Mouse (Mus musculus) lung, embryonic 15.5 days (tissue): ENCODE measurements around the gene Mgat5. TPM values are rescaled to one million over a fixed set of nuclear protein-coding genes. Genes with fewer than 3 reads are reported as not detected.
A peak's percentile ranks its signal among the peaks of the same experiment; 100 is the strongest.

Source experiments
- ATAC-seq: fragments of 200-750 bp; cut with Nextera tagmentation; 2 replicates; pipeline ENCODE4 v1.8.0; 2017; ENCODE audit warnings: moderate number of reproducible peaks, borderline replicate concordance; ENCODE audit not compliant: low FRiP score, low TSS enrichment; ENCODE audit errors: extremely low read depth
- H3K27ac ChIP-seq: fragments of 300-500 bp; sonication (generic); 2 replicates; pipeline ENCODE4 v1.5.1; 2015; ENCODE audit warnings: moderate library complexity, mild to moderate bottlenecking, inconsistent platforms
- H3K27me3 ChIP-seq: fragments of 300-500 bp; sonication (generic); 2 replicates; pipeline ENCODE4 v1.6.1; 2015; ENCODE audit warnings: inconsistent platforms
- H3K36me3 ChIP-seq: fragments of 300-500 bp; sonication (generic); 2 replicates; pipeline ENCODE4 v1.6.1; 2015; ENCODE audit warnings: inconsistent platforms
- H3K4me1 ChIP-seq: fragments of 300-500 bp; sonication (generic); 2 replicates; pipeline ENCODE4 v1.6.1; 2015; ENCODE audit warnings: inconsistent platforms
- H3K4me2 ChIP-seq: fragments of 300-500 bp; sonication (generic); 2 replicates; pipeline ENCODE4 v1.6.1; 2015; ENCODE audit warnings: inconsistent platforms, mild to moderate bottlenecking, moderate library complexity
- H3K4me3 ChIP-seq: fragments of 300-500 bp; sonication (generic); 2 replicates; pipeline ENCODE4 v1.5.1; 2015; ENCODE audit warnings: mild to moderate bottlenecking, inconsistent platforms
- H3K9ac ChIP-seq: fragments of 300-500 bp; sonication (generic); 2 replicates; pipeline ENCODE4 v1.6.1; 2015; ENCODE audit warnings: inconsistent platforms
- H3K9me3 ChIP-seq: fragments of 300-500 bp; sonication (generic); 2 replicates; pipeline ENCODE4 v1.6.1; 2016; ENCODE audit warnings: inconsistent platforms
- WGBS: fragments of 180-500 bp; shearing (Covaris S2); methylation state at CpG from one replicate; pipeline ENCODE4 v1.1.7; 2015; 5-methylcytosine and 5-hydroxymethylcytosine counted together
- polyA plus RNA-seq: library from polyadenylated mRNA; unstranded; fragments of >200 nt; fragmentation: Nextera tagmentation; extraction: Ambion mirVana; gene quantifications from 2 replicates; pipeline ENCODE4 v1.2.1, GENCODE M21; 2015

The Mgat5 gene
- polyA plus RNA-seq, 1 experiment from 2014 or later: 4.1 TPM

- 0 out of 2 replicates have a peak, but pooled peaks have one; percentile 31 for ATAC-seq
- H3K27ac ChIP-seq: no peak overlapping the region
Measured at GRCm38 (mm10) chr1:127299774-127300173, 95.0 kb downstream of the Mgat5 start.

GRCm38 (mm10) chr1:127301038-127301437 is 96.2 kb downstream of the Mgat5 start:
- WGBS: 71% methylated on average over 6 of the region's 6 CpGs
- H3K4me1 ChIP-seq: no peaks in the 10 kb centered on the region
- H3K9ac ChIP-seq: no peak overlapping the region
- ATAC-seq: no peak
- H3K9me3 ChIP-seq: no peaks in the 10 kb centered on the region
- no peak overlapping the region for H3K4me2 ChIP-seq
- no peaks in the 10 kb centered on the region for H3K36me3 ChIP-seq
- no peak overlapping the region for H3K27ac ChIP-seq
- H3K27me3 ChIP-seq: no peaks in the 10 kb centered on the region
- H3K4me3 ChIP-seq: no peak overlapping the region

More at GRCm38 (mm10) chr1:127299774-127300173, 95.0 kb downstream of the Mgat5 start:
- Histone ChIP-seq H3K27me3 (no peaks in the 10 kb centered on the region), H3K4me2 (no peak overlapping the region), H3K9ac (no peak overlapping the region), H3K9me3 (no peaks in the 10 kb centered on the region), H3K4me1 (no peaks in the 10 kb centered on the region), H3K4me3 (no peak overlapping the region), H3K36me3 (no peaks in the 10 kb centered on the region)
- WGBS: 92% methylated on average over 1 of the region's 1 CpGs

DNA sequence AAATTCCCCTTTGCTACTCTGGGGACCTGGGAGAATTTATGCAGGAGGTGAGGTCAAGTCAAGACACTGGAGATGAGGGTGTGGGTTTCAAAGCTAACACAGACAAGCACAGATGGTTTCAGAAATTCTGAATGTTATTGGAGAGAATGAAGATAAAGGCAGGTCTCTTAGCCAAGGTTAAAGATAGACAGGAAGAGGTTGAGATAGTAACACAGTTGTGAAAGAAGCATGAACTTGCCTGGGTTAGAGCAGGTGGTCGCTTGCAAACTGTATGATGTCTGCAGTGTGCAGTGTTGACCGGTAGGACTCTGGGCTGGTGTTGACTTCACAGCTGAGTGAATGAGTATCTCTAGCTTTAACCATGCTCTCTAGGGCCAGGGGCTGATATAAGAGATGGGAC is 97.8 kb downstream of the Mgat5 start:
- no peaks in the 10 kb centered on the region for H3K36me3 ChIP-seq
- 90% methylated on average over 2 of the region's 2 CpGs for WGBS
- H3K9ac ChIP-seq: no peak overlapping the region
- H3K4me1 ChIP-seq: no peaks in the 10 kb centered on the region
- no peak overlapping the region for H3K4me3 ChIP-seq
- ATAC-seq: no peak
- no peaks in the 10 kb centered on the region for H3K9me3 ChIP-seq
- H3K27ac ChIP-seq: no peak overlapping the region
- H3K4me2 ChIP-seq: no peak overlapping the region
- no peaks in the 10 kb centered on the region for H3K27me3 ChIP-seq

GRCm38 (mm10) chr1:127303791-127304190 is 99.0 kb downstream of the Mgat5 start:
- Histone ChIP-seq H3K36me3 (no peaks in the 10 kb centered on the region), H3K9ac (no peak overlapping the region), H3K4me1 (no peaks in the 10 kb centered on the region), H3K9me3 (no peaks in the 10 kb centered on the region), H3K27ac (no peak overlapping the region), H3K27me3 (no peaks in the 10 kb centered on the region), H3K4me2 (no peak overlapping the region), H3K4me3 (no peak overlapping the region)
- 76% methylated on average over 5 of the region's 5 CpGs for WGBS
- no peak for ATAC-seq

DNA sequence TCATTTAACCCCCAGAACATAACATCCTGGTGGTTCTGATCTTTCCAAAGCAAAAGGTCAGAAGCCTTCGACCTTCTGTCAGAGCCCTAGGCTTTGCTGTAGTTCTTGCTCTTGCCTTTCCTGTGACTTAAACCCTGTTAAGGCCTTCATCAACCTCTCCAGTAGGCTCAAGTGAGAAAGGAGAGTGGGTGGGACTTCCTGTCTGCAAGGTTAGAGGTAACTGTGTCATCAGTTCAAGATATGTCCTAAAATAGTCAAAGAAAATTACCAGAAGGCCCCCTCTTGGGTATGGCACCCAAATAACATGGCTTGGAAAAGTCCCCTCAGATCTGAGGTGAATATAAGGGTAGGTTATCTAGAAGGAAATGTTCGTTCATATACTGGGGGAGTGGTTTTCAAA is 99.5 kb downstream of the Mgat5 start:
- 90% methylated on average over 2 of the region's 2 CpGs for WGBS
- ATAC-seq: no peak
- no peak overlapping the region for H3K4me3 ChIP-seq
- no peak overlapping the region for H3K27ac ChIP-seq
- H3K36me3 ChIP-seq: no peaks in the 10 kb centered on the region
- H3K9me3 ChIP-seq: no peaks in the 10 kb centered on the region
- H3K27me3 ChIP-seq: no peaks in the 10 kb centered on the region
- no peak overlapping the region for H3K9ac ChIP-seq
- no peaks in the 10 kb centered on the region for H3K4me1 ChIP-seq
- no peak overlapping the region for H3K4me2 ChIP-seq

- Histone ChIP-seq H3K27ac (no peak overlapping the region), H3K27me3 (no peaks in the 10 kb centered on the region), H3K4me3 (no peak overlapping the region), H3K4me2 (no peak overlapping the region), H3K9ac (no peak overlapping the region), H3K4me1 (no peaks in the 10 kb centered on the region), H3K9me3 (no peaks in the 10 kb centered on the region), H3K36me3 (no peaks in the 10 kb centered on the region)
- 89% methylated on average over 2 of the region's 2 CpGs for WGBS
- no peak for ATAC-seq
Measured at GRCm38 (mm10) chr1:127305582-127305981, 100.8 kb downstream of the Mgat5 start.

DNA sequence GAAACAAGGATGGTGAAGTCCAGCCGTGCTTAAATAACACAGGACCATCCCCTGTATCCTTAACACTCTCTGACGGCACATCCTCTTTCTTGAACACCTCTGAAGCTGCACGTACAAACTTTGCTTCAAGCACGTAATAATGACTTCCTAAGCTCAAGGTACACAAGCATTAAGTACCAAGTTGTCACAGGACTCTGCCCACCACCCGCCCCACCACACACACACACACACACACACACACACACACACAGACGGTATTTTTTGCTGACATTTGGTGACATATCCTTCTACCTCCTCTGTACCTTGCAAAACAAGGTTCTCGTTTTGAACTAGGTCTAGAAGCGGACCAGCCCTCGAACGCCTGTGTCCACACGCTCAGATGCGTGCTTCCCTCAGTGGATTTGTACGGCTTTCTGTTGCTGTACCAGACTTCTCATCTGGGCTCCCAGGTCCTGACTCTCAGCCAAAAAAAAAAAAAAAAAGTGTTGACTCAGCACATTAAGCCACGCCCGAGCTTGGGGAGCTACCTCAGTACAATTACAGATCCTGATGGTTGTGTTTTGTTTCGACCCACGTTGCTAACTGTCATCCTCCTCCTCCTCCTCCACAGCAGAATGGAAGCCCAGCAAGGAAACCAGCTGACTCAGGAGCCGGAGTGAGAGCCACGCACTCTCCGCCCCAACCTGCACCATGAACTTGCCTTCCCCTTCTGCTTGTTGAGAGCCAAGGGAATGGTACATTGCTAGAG is 101.4 kb downstream of the Mgat5 start:
- ATAC-seq: no peak
- Histone ChIP-seq H3K9me3 (no peaks in the 10 kb centered on the region), H3K36me3 (no peaks in the 10 kb centered on the region), H3K4me3 (no peak overlapping the region), H3K9ac (no peak overlapping the region), H3K27ac (no peak overlapping the region), H3K4me1 (no peaks in the 10 kb centered on the region), H3K4me2 (no peak overlapping the region), H3K27me3 (no peaks in the 10 kb centered on the region)
- WGBS: 70% methylated on average over 20 of the region's 20 CpGs

GRCm38 (mm10) chr1:127307361-127307760 is 102.5 kb downstream of the Mgat5 start:
- Histone ChIP-seq H3K27ac (no peak overlapping the region), H3K4me3 (no peak overlapping the region), H3K4me1 (no peaks in the 10 kb centered on the region), H3K36me3 (no peaks in the 10 kb centered on the region), H3K4me2 (no peak overlapping the region), H3K27me3 (no peaks in the 10 kb centered on the region), H3K9me3 (no peaks in the 10 kb centered on the region), H3K9ac (no peak overlapping the region)
- ATAC-seq: no peak
- 86% methylated on average over 4 of the region's 4 CpGs for WGBS

- no peak overlapping the region for H3K9ac ChIP-seq
- ATAC-seq: no peak
- no peaks in the 10 kb centered on the region for H3K4me1 ChIP-seq
- 42% methylated on average over 7 of the region's 7 CpGs for WGBS
- no peak overlapping the region for H3K4me2 ChIP-seq
- no peaks in the 10 kb centered on the region for H3K27me3 ChIP-seq
- no peaks in the 10 kb centered on the region for H3K9me3 ChIP-seq
- H3K36me3 ChIP-seq: no peaks in the 10 kb centered on the region
- H3K4me3 ChIP-seq: no peak overlapping the region
- H3K27ac ChIP-seq: no peak overlapping the region
Measured at GRCm38 (mm10) chr1:127308207-127308725, 103.5 kb downstream of the Mgat5 start.

- Histone ChIP-seq H3K9ac (no peak overlapping the region), H3K4me2 (no peak overlapping the region), H3K36me3 (no peaks in the 10 kb centered on the region), H3K4me3 (no peak overlapping the region), H3K27ac (no peak overlapping the region), H3K9me3 (no peaks in the 10 kb centered on the region), H3K27me3 (no peaks in the 10 kb centered on the region), H3K4me1 (no peaks in the 10 kb centered on the region)
- 78% methylated on average over 13 of the region's 13 CpGs for WGBS
- no peak for ATAC-seq
Measured at GRCm38 (mm10) chr1:127308989-127309701, 104.3 kb downstream of the Mgat5 start.

DNA sequence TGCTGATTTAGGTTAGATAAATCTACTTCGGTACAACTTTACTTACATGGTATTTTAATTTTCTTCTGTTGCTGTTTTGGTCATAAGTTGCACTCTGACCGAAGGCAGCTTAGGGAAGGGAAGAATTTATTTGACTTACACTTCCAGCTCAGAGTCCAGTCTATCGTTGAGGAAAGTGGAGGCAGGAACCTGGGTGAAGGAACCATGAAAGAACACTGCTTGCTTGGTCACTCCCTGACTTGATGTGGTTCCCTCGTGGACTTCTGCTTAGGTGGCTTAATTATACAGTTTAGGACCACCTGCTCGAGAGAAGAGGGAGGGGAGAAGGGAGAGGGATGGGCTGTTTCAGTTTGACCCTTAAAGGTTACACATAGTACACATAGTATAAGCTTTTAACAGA is 105.2 kb downstream of the Mgat5 start:
- H3K4me3 ChIP-seq: no peak overlapping the region
- no peaks in the 10 kb centered on the region for H3K9me3 ChIP-seq
- ATAC-seq: no peak
- no peak overlapping the region for H3K4me2 ChIP-seq
- no peaks in the 10 kb centered on the region for H3K27me3 ChIP-seq
- H3K27ac ChIP-seq: no peak overlapping the region
- no peaks in the 10 kb centered on the region for H3K4me1 ChIP-seq
- 65% methylated on average over 5 of the region's 5 CpGs for WGBS
- H3K9ac ChIP-seq: no peak overlapping the region
- no peaks in the 10 kb centered on the region for H3K36me3 ChIP-seq

- H3K9ac ChIP-seq: no peak overlapping the region
- H3K4me3 ChIP-seq: no peak overlapping the region
- 57% methylated on average over 3 of the region's 3 CpGs for WGBS
- no peaks in the 10 kb centered on the region for H3K9me3 ChIP-seq
- no peaks in the 10 kb centered on the region for H3K36me3 ChIP-seq
- ATAC-seq: no peak
- no peak overlapping the region for H3K4me2 ChIP-seq
- H3K27ac ChIP-seq: no peak overlapping the region
- no peaks in the 10 kb centered on the region for H3K27me3 ChIP-seq
- no peaks in the 10 kb centered on the region for H3K4me1 ChIP-seq
Measured at GRCm38 (mm10) chr1:127310703-127311102, 105.9 kb downstream of the Mgat5 start.
